Mouse (Mus musculus): ENCODE measurements around the gene Krt14. TPM values are rescaled to one million over a fixed set of nuclear protein-coding genes. Genes with fewer than 3 reads are reported as not detected.
"Not testable (repeated sequence)": the region's sequence is repeated elsewhere in the genome, so short reads cannot be mapped to it uniquely, and the experiment has no call there.

The Krt14 gene
- not detected for polyA plus RNA-seq (2017; shearing (Covaris generic))

GRCm38 (mm10) chr11:100207498-100207897 is at the start of gene Krt14:
Krt14 (minus strand) TSS chr11:100207548.
- no peak for ATAC-seq

GRCm38 (mm10) chr11:100255514-100255913 is 48.2 kb upstream of the Krt14 start:
- ATAC-seq: no peak

GRCm38 (mm10) chr11:100254360-100255090 is 47.2 kb upstream of the Krt14 start:
- no peak for ATAC-seq

DNA sequence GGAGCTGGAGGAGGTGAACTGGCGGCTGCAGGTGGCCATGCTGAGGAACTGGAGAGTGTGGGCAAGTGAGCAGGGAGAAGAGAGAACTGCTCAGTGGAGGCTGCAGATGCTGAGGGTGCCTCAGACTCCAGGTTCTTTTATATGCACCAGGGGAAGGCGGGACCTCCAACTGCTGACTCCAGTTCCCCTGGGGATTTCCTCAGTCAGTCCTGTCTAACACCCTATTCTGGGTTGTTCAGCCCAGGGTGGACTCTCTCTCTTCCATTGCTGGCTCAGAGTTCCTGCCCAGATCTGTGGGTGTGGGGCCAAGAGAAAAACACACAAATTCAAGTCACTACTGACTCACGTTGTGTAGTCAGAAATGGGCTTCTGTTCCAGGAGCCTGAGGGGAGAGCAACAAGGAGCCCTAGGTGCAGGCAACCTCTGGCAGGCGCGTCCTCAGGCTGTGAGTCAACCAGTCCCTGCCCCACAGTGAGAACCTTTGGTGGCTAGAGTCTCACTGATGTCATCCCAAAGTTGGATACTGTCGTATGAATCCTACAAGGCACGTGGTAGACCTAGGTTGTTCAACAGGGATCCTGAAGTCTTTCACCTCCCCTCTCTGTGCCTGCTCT is 41.6 kb upstream of the Krt14 start, which contains the start of gene Krt16:
Gene Krt16, minus strand, starts transcription at position 51 of the 614 bp plus-strand sequence.
- no peak for ATAC-seq

DNA sequence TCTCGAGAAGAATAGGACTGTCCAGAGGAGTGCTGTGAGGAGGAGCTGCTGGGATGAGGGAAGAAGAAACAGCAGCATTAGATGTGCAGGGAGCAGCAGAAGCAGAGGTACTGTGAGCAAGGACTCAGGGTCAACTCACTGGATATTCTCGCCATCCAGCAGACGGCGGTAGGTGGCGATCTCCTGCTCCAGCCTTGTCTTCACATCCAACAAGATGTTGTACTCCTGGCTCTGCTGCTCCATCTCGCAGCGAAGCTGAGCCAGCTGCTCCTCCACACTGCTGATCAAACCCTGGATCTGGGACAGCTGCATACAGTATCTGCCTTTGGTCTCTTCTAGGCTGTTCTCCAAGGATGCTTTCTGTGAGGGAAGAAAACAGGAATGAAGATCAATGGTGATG is 39.1 kb upstream of the Krt14 start:
- ATAC-seq: not testable (repeated sequence)

- ATAC-seq: not testable (repeated sequence)
Measured at GRCm38 (mm10) chr11:100240272-100240671, 32.9 kb upstream of the Krt14 start.

- ATAC-seq: no peak
Measured at GRCm38 (mm10) chr11:100221741-100222140, 14.4 kb upstream of the Krt14 start.

DNA sequence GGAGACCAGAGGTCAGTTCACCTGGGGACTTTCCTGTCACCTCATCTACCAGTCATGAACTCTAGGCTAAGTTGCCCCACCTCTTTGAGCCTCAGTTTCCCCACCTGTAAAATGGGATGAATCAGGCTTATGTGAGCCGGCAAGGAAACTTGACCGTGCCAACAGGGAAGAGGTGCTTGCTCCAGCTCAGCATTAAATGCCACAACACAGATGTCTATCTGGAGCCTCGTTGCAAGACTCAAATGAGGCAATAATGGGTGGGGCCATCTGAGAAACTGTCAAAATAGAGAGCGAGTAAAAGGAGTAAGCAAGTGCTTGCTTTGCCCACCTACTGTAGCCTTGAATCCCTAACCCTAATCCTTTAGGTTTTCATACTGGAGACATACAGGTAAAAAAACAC is 12.0 kb upstream of the Krt14 start:
- no peak for ATAC-seq

GRCm38 (mm10) chr11:100208542-100208941 is 1.2 kb upstream of the Krt14 start:
- ATAC-seq: no peak

- no peak for ATAC-seq
Measured at GRCm38 (mm10) chr11:100203448-100203847, 3.9 kb downstream of the Krt14 start.

DNA sequence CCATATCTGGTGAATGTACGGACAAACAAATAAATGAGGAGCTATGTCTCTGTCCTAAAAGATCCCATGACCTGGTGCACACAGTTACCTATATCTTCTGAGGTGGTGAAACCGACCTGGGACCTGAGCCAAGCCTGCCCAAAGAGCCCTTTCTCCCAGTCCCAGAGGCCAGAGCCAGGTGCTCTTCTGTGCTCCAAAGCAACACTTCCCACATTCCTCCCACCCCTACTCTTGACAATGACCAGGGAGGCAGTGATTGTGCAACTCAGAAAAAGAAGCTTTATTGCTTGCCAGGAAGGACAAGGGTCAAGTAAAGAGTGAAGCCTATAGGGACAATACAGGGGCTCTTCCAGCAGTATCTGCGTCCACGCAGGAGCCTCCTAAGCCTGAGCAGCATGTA is 4.4 kb downstream of the Krt14 start:
- ATAC-seq: no peak

DNA sequence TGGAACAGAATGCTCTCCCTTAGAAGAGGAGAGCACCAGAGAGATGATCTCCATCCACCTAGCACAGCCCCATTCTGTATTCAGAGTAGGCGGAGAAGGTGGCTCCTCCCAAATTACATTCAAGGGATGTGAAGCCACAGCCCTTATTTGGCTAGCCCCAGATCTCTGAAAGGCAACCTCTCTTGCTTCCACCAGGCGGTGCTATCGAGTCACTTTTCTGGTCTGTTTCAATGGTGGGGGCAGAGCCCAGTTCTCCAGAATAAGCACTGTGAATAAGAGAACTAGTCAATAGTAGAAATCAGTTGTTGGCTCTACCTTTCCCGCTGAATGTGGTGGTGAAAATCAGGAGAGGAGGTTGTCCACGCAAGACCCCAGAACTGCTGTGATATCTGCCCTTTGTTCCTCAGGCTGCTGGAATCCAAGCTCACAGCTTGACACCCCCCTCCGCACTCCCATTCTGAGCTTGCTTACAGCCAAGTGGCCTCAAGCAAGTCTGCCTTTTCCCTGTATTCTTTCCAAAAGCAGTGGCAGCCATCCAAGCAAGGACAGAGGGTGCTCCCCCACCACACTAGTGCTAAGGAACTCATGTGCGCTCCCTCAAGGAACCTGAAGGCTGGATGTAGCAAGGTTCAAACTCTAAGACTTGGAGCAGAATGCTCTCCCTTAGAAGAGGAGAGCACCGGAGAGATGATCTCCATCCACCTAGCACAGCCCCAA is 7.1 kb downstream of the Krt14 start:
- no peak for ATAC-seq

GRCm38 (mm10) chr11:100198666-100199065 is 8.7 kb downstream of the Krt14 start:
- no peak for ATAC-seq

- no peak for ATAC-seq
Measured at GRCm38 (mm10) chr11:100192992-100193391, 14.4 kb downstream of the Krt14 start, which contains the start of gene Krt9. Krt9 (minus strand) TSS chr11:100193246.

DNA sequence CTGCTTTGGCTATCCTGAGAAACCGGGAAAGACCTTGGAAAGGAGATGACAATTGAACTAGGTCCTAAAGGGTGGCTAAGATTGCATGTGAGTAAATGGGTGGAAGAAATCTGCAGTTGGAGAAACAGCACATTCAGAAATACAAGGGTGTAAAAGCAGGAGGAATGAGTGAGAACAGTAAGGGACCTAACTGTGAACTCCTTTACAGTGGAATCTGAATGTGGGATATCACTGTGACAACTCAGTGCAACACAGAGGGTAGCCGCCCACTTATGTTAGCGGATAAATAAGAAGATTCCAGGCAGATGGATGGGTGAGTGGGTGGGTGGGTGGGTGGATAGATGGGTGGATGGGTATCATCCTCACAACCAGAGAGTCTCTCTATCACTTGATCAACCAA is 15.5 kb downstream of the Krt14 start:
- no peak for ATAC-seq

GRCm38 (mm10) chr11:100186736-100187135 is 20.6 kb downstream of the Krt14 start:
- no peak for ATAC-seq

GRCm38 (mm10) chr11:100181725-100182124 is 25.6 kb downstream of the Krt14 start:
- ATAC-seq: no peak

- ATAC-seq: no peak
Measured at GRCm38 (mm10) chr11:100179260-100179659, 28.1 kb downstream of the Krt14 start.

- ATAC-seq: no peak
Measured at GRCm38 (mm10) chr11:100178307-100178706, 29.0 kb downstream of the Krt14 start.

GRCm38 (mm10) chr11:100176791-100177190 is 30.6 kb downstream of the Krt14 start:
- ATAC-seq: no peak

DNA sequence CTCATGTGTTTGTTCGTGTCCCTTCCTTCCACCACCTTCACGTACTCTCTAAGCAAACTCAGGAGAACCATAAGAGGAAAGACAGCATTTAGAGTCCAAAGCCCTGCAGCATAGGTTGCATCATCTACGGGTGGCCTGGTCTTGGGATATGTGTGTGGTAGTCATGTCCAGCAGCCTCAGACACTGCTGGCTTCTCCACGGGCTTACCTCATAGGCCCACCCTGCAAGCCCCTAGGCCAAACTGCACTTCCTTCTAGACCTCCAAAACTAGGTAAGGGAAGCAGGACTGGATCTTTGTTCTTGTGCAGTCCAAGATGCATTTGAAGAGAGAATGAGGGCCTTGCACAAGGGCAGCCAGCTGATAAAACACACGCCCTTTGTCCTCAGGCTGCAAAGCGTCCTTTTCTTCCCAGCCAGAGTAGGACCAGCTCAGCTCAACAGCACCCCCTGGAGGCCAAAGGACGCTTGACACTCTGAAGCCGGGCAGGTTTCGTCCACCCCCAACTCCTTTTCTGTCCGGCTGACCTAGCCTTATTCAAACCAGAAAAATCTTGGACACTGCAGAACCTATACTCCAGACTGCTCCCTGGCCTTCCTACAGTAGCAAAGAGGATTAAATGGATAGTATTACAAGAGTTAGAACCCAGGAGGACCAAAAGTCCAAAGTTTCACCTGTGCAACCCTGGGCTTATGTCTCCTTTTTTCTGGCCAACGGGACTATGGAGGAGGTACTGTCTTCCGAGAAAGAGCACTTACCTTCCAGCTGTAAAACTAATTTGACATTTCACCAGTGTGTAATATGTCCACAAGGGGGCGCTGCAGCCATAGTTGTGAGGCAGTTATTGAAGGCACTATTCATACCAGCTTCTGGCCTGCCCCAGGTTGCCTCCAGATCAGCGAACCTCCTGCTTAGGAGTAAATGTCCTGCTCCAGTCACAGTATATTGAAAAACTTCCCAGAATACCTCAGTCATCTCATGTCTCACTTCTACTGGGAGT is 38.3 kb downstream of the Krt14 start:
- ATAC-seq: no peak

- ATAC-seq: no peak
Measured at GRCm38 (mm10) chr11:100168071-100168470, 39.3 kb downstream of the Krt14 start.
